Mouse (Mus musculus) T-cell, adult 2 months (primary cell): ENCODE measurements at regions not wholly inside any gene's neighbourhood (a gene's known extent, or its start where the extent isn't known, plus 50 kb on each side); places are given as distances from the start of the nearest gene placed in this dataset.
"Not testable (repeated sequence)": the region's sequence is repeated elsewhere in the genome, so short reads cannot be mapped to it uniquely, and the experiment has no call there.

Source experiments
- DNase-seq: peaks from one replicate; pipeline ENCODE4 v3.0.0; 2022; ENCODE audit warnings: low spot score

GRCm38 (mm10) chr1:164744955-164745608 lies 51.4 kb upstream of the Dpt start:
- no peak for DNase-seq

- DNase-seq: no peak
Measured at GRCm38 (mm10) chr1:164744499-164744898, 51.9 kb upstream of the Dpt start.

- not testable (repeated sequence) for DNase-seq
Measured at GRCm38 (mm10) chr1:164742897-164743296, 53.5 kb upstream of the Dpt start.

- DNase-seq: no peak
Measured at GRCm38 (mm10) chr1:164735646-164736045, 60.8 kb upstream of the Dpt start.

- DNase-seq: no peak
Measured at GRCm38 (mm10) chr1:164733741-164734140, 62.7 kb upstream of the Dpt start.

- no peak for DNase-seq
Measured at GRCm38 (mm10) chr1:164722054-164722453, 74.4 kb upstream of the Dpt start.

GRCm38 (mm10) chr1:164714905-164715304 lies 81.5 kb upstream of the Dpt start:
- DNase-seq: no peak

- DNase-seq: no peak
Measured at GRCm38 (mm10) chr1:164713798-164714551, 82.5 kb upstream of the Dpt start.

GRCm38 (mm10) chr1:164712514-164712913 lies 83.9 kb upstream of the Dpt start:
- no peak for DNase-seq

- no peak for DNase-seq
Measured at GRCm38 (mm10) chr1:164704397-164705091, 91.9 kb upstream of the Dpt start.

- DNase-seq: no peak
Measured at GRCm38 (mm10) chr1:164703560-164704131, 92.8 kb upstream of the Dpt start.

GRCm38 (mm10) chr1:164690055-164690454 lies 106.4 kb upstream of the Dpt start:
- no peak for DNase-seq

- no peak for DNase-seq
Measured at GRCm38 (mm10) chr1:164689311-164689710, 107.1 kb upstream of the Dpt start.

GRCm38 (mm10) chr1:164684437-164684836 lies 112.0 kb upstream of the Dpt start:
- DNase-seq: no peak

- no peak for DNase-seq
Measured at GRCm38 (mm10) chr1:164683788-164684187, 112.7 kb upstream of the Dpt start.

- DNase-seq: no peak
Measured at GRCm38 (mm10) chr1:164682867-164683599, 113.4 kb upstream of the Dpt start.

GRCm38 (mm10) chr1:164682426-164682825 lies 114.0 kb upstream of the Dpt start:
- no peak for DNase-seq

- DNase-seq: no peak
Measured at GRCm38 (mm10) chr1:164681582-164681981, 114.9 kb upstream of the Dpt start.

GRCm38 (mm10) chr1:164678303-164678702 lies 118.1 kb upstream of the Dpt start:
- no peak for DNase-seq

- no peak for DNase-seq
Measured at GRCm38 (mm10) chr1:164652244-164652643, 144.2 kb upstream of the Dpt start.

- no peak for DNase-seq
Measured at GRCm38 (mm10) chr1:164637901-164638462, 158.5 kb upstream of the Dpt start.

GRCm38 (mm10) chr1:164631679-164632078 lies 164.8 kb upstream of the Dpt start:
- no peak for DNase-seq
